Mouse (Mus musculus): ENCODE data around the gene Aym1.

DNA sequence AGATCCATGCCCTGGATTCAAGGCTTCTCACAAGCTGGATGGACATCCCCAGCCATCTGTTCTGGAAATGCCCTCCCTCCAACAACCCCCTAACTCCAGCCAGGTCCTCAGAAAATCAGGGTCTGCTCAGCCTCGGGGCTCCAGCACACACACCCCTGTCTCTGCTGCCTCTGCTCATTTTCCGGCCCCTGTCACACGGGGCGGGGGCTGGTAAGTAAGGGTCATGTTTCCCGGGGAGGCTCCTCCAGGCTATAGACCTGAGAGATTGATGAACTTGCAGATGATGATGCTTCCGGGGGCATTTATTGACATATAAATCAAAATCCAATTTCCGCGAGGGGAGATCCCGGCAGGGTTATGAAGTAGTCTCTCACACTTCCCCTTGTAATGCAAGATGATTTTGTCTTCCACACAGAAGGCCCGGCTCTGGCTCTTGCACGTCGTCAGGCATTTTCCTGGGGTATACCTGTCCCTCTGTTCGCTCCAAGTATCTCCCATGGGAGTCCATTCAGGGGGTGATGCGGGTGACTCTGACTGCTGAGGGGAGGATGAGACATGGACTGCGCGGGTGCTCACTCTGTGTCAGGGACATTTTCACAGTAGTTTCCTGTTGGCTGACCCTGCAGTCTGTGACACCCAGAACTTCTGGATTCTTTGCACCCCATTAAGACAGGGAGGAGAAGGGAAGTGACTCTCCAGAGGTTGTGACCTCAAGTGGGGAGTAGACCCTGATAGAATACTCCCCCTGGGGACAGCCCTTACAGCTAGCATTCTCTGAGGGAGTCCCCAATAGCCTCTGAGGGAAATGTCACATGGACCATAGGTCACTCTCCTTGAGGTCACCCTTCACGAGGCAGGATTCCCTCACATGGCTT lies 40.6 kb downstream of the Aym1 start:
- TF ChIP-seq CTCF (IDR thresholded peaks at IDR 0.05; ENCODE audit: low read depth, low read length), result no peak
- no peak for TF ChIP-seq GATA1 (IDR thresholded peaks at IDR 0.05; ENCODE audit: borderline replicate concordance, low read length)
- no peak for TF ChIP-seq TAL1 (conservative IDR thresholded peaks at IDR 0.05; ENCODE audit: low read depth, low read length)
- no peak for TF ChIP-seq GATA2 (IDR thresholded peaks at IDR 0.05; ENCODE audit: borderline replicate concordance, low read depth, low read length)
- TF ChIP-seq POLR2AphosphoS5 (IDR thresholded peaks at IDR 0.05; ENCODE audit: insufficient replicate concordance, low read depth, low read length), result no peak
